ENCODE assay signal across 10 mouse cellular contexts in the genomic region with DNA sequence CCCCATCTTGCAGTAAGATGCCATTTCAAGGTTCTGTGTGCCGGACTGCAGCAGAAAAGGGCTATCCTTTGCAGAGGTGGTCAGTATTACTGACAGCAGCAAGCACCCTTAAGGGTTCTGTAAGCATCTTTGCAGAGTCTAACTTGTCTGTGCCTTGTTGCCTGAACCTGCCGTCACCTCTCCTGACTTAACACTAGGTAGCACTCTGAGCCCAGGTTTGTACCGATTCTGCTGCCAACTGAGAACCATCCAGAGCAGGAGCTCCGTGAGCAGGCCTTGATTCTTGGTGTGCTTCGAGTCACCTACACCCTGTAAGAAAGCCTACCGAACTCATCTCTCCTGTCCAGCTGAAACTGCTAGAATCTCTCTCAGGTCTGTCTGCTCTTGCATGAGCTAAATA. TPM values are rescaled to one million over a fixed set of nuclear protein-coding genes. Genes with fewer than 3 reads are reported as not detected.
A peak's percentile ranks its signal among the peaks of the same experiment; 100 is the strongest.
DNase-seq lines count a peak whose midpoint lies in the region; ATAC-seq and TF ChIP-seq lines count a peak whose summit lies in the region.
"Had no signal": no experiment of that assay in that cellular context is flagged by ENCODE, and none has a peak within 500 bp of the region (broad histone marks: within the 10 kb centered on the region; RNA-seq: fewer than 3 reads in every experiment).

No protein-coding gene starts in this region.

- TF ChIP-seq RAD21 in CH12.LX (IDR thresholded peaks at IDR 0.05; ENCODE audit: low read depth, low read length) = peak; percentile 64

- H3K4me1 ChIP-seq in kidney, embryonic 16.5 days (ENCODE audit: insufficient read depth, low read length) = no peaks in the 10 kb centered on the region
- peaks cover 0 to 2% of the 10 kb centered on the region in 2 experiments; a peak in 1 of 4 replicates for H3K4me1 ChIP-seq in CH12.LX (ENCODE audit: control insufficient read depth in 1 of 2, insufficient read depth in 2 of 2)
- H3K4me1 ChIP-seq: limb, embryonic 13.5 days; midbrain, embryonic 13.5 days had no signal

- H3K9me3 ChIP-seq in kidney, embryonic 16.5 days (ENCODE audit: low read length) = 0 out of 2 replicates have a peak, but pooled peaks cover 3% of the 10 kb centered on the region
- peaks cover 3% of the 10 kb centered on the region for H3K9me3 ChIP-seq in CH12.LX (replicated peaks; ENCODE audit: low read length)
- H3K9me3 ChIP-seq: limb, embryonic 13.5 days; midbrain, embryonic 13.5 days had no signal

- no peaks in the 10 kb centered on the region for H3K27me3 ChIP-seq in kidney, embryonic 16.5 days (ENCODE audit: insufficient read depth, low read length)
- no peaks in the 10 kb centered on the region for H3K27me3 ChIP-seq in CH12.LX (replicated peaks)
- H3K27me3 ChIP-seq: limb, embryonic 13.5 days; midbrain, embryonic 13.5 days had no signal

- H3K79me2 ChIP-seq in CH12.LX (replicated peaks; ENCODE audit: control insufficient read depth, extremely low read depth, insufficient read depth, poor library complexity, severe bottlenecking) = no peaks in the 10 kb centered on the region

- H3K4me3 ChIP-seq in kidney, embryonic 16.5 days (ENCODE audit: low read length) = no peak overlapping the region
- H3K4me3 ChIP-seq in CH12.LX (replicated peaks in 1 of 3; ENCODE audit: low read depth in 2 of 3, low read length in 2 of 3, poor library complexity in 1 of 3) = no peak overlapping the region
- H3K4me3 ChIP-seq: limb, embryonic 13.5 days; midbrain, embryonic 13.5 days had no signal

- in situ Hi-C loops in CH12.LX (cut with MboI; ENCODE audit: low pct_ligation_motif_present, low pct_unique_long_range_greater_than_20kb, low sequenced_read_pairs) = no loop called here

- no peak for ATAC-seq in kidney, embryonic 16.5 days (ENCODE audit: low FRiP score, low TSS enrichment)
- peak; percentile 36 to 46; a peak in 1 of 4 replicates for ATAC-seq in hematopoietic stem cell, adult 5-6 weeks (replicated peaks in 1 of 2; ENCODE audit: insufficient read depth in 1 of 2, low FRiP score in 2 of 2, low TSS enrichment in 1 of 2, low read depth in 1 of 2, poor library complexity in 2 of 2, severe bottlenecking in 2 of 2)
- ATAC-seq: hindbrain, embryonic 16.5 days; midbrain, embryonic 13.5 days had no signal

- 63% methylated on average over 6 of the region's 6 CpGs for WGBS in kidney, embryonic 16.5 days

- H3K4me2 ChIP-seq in kidney, embryonic 16.5 days (replicated peaks; ENCODE audit: low read depth, low read length) = no peak overlapping the region
- no peak overlapping the region for H3K4me2 ChIP-seq in CH12.LX (ENCODE audit: insufficient read depth, low read depth, poor library complexity, severe bottlenecking)
- H3K4me2 ChIP-seq: limb, embryonic 13.5 days; midbrain, embryonic 13.5 days had no signal

- no peak overlapping the region for H3K27ac ChIP-seq in kidney, embryonic 16.5 days (ENCODE audit: low read length)
- H3K27ac ChIP-seq in CH12.LX (ENCODE audit: insufficient read depth, low read depth) = no peak overlapping the region
- H3K27ac ChIP-seq: limb, embryonic 13.5 days; midbrain, embryonic 13.5 days had no signal

- no peaks in the 10 kb centered on the region for H3K36me3 ChIP-seq in kidney, embryonic 16.5 days (ENCODE audit: insufficient read depth, low read length)
- H3K36me3 ChIP-seq in CH12.LX (replicated peaks in 1 of 2; ENCODE audit: control insufficient read depth in 1 of 2, insufficient read depth in 1 of 2, low read length in 1 of 2) = peaks cover 0 to 8% of the 10 kb centered on the region in 2 experiments
- H3K36me3 ChIP-seq: limb, embryonic 13.5 days; midbrain, embryonic 13.5 days had no signal

- peak; percentile 36 for DNase-seq in kidney, adult 18-20 months
- no peak for DNase-seq in CH12.LX (ENCODE audit: extremely low read depth)
- peak; percentile 43 for DNase-seq in adipocyte (ENCODE audit: low spot score)
- no peak for DNase-seq in neural tube, embryonic 10.5 days (ENCODE audit: extremely low spot score, low spot score)
- no peak for DNase-seq in T-cell, adult 2 months (ENCODE audit: low spot score)

- TF ChIP-seq CTCF in CH12.LX (conservative IDR thresholded peaks at IDR 0.05 in 1 of 2, IDR thresholded peaks at IDR 0.05 in 1 of 2; ENCODE audit: low read depth in 2 of 2, low read length in 2 of 2) = peak in 1 of 2 experiments; percentile 65; a peak in 2 of 4 replicates

- TF ChIP-seq POLR2A in CH12.LX (IDR thresholded peaks at IDR 0.05; ENCODE audit: low read depth, low read length) = no peak

- TF ChIP-seq EP300 in CH12.LX (IDR thresholded peaks at IDR 0.05; ENCODE audit: low read length) = no peak

- dilution Hi-C loops in CH12.LX (cut with MboI; ENCODE audit: extremely low pct_ligation_motif_present, extremely low pct_unique_long_range_greater_than_20kb, low sequenced_read_pairs) = no loop called here

- H3K9ac ChIP-seq in kidney, embryonic 16.5 days (replicated peaks; ENCODE audit: low read length) = no peak overlapping the region
- H3K9ac ChIP-seq in CH12.LX (ENCODE audit: insufficient read depth, low read depth) = no peak overlapping the region
- H3K9ac ChIP-seq: limb, embryonic 13.5 days; midbrain, embryonic 13.5 days had no signal

TF ChIP-seq in CH12.LX, 34 proteins besides CTCF, POLR2A, EP300 and RAD21:
- TF ChIP-seq NELFE (IDR thresholded peaks at IDR 0.05; ENCODE audit: low read depth, low read length) (no peak), SMC3 (IDR thresholded peaks at IDR 0.05; ENCODE audit: low read depth, low read length) (peak; percentile 59)

RNA-seq across cellular contexts. Expression of gene Fbxo22, which starts 22.8 kb away (rescaled TPM):
- 69.5 and 73.4 TPM in 2 replicates for polyA plus RNA-seq in kidney, embryonic 16.5 days (2015; fragmentation: Nextera tagmentation; extraction: Ambion mirVana)
- 21.4 and 29.5 TPM in 2 replicates for total RNA-seq in CH12.LX (2012; rRNA removed)
- 38.5 and 44.9 TPM in 2 replicates for total RNA-seq in CH12.LX (2014; rRNA removed)
- 41.8 and 42.1 TPM in 2 replicates for polyA plus RNA-seq in CH12.LX (2012; ENCODE audit: insufficient read length, low read depth)
- 44.5 and 60.9 TPM in 2 replicates for total RNA-seq in hematopoietic stem cell, adult 5-6 weeks (2017)

Comparison
In these comparisons a context has a peak if more than half of its experiments do, and no peak if none do; other contexts are left out.
1. DNase-seq: peak in kidney, adult 18-20 months (single experiment) and adipocyte (single experiment); none in CH12.LX (single experiment), neural tube, embryonic 10.5 days (single experiment) and T-cell, adult 2 months (single experiment).